Comparison of ENCODE assay signal across 8 mouse cellular contexts in genomic region chr10:79822372-79822771, GRCm38 (mm10). TPM values are rescaled to one million over a fixed set of nuclear protein-coding genes. Genes with fewer than 3 reads are reported as not detected.
DNase-seq lines count a peak whose midpoint lies in the region; ATAC-seq lines count a peak whose summit lies in the region.

No protein-coding gene starts in this region.

- peak overlapping the region; percentile 68 for H3K27ac ChIP-seq in embryonic facial prominence, embryonic 13.5 days
- no peak overlapping the region for H3K27ac ChIP-seq in hindbrain, embryonic 15.5 days (replicated peaks)
- no peak overlapping the region for H3K27ac ChIP-seq in limb, embryonic 13.5 days
- no peak overlapping the region for H3K27ac ChIP-seq in midbrain, embryonic 11.5 days (ENCODE audit: low read depth, low read length)

- H3K4me3 ChIP-seq in embryonic facial prominence, embryonic 13.5 days = peak overlapping the region; percentile 4; the same call in 1 of the 2 replicates
- H3K4me3 ChIP-seq in hindbrain, embryonic 15.5 days = no peak overlapping the region
- H3K4me3 ChIP-seq in limb, embryonic 13.5 days = no peak overlapping the region
- H3K4me3 ChIP-seq in midbrain, embryonic 11.5 days (ENCODE audit: low read depth, low read length) = no peak overlapping the region

- H3K4me1 ChIP-seq in embryonic facial prominence, embryonic 13.5 days = peaks cover 23% of the 10 kb centered on the region
- peaks cover 3% of the 10 kb centered on the region; the same call in 1 of the 2 replicates for H3K4me1 ChIP-seq in hindbrain, embryonic 15.5 days (replicated peaks)
- H3K4me1 ChIP-seq in limb, embryonic 13.5 days = peaks cover 21% of the 10 kb centered on the region
- no peaks in the 10 kb centered on the region for H3K4me1 ChIP-seq in midbrain, embryonic 11.5 days (ENCODE audit: control insufficient read depth, insufficient read depth, low read length)

- DNase-seq in midbrain, embryonic 11.5 days (ENCODE audit: low spot score, missing footprints) = no peak
- DNase-seq in layer of hippocampus, adult 8-10 months (ENCODE audit: low spot score in 2 of 2) = no peak
- DNase-seq in left cerebral cortex, adult 11 months (ENCODE audit: low spot score) = no peak
- DNase-seq in adrenal gland, postnatal 10 days = no peak
- no peak for DNase-seq in thymus, postnatal 10 days (ENCODE audit: low spot score in 2 of 2)

- ATAC-seq in embryonic facial prominence, embryonic 13.5 days (ENCODE audit: insufficient number of reproducible peaks, insufficient read depth, low FRiP score, low TSS enrichment, low read depth) = peak; percentile 49; the same call in 1 of the 2 replicates
- no peak for ATAC-seq in hindbrain, embryonic 15.5 days (ENCODE audit: low FRiP score, low read depth)
- ATAC-seq in limb, embryonic 13.5 days (ENCODE audit: low FRiP score, low read depth) = peak; percentile 17; the same call in 1 of the 2 replicates
- ATAC-seq in midbrain, embryonic 11.5 days (ENCODE audit: low FRiP score) = no peak

- no peaks in the 10 kb centered on the region for H3K9me3 ChIP-seq in embryonic facial prominence, embryonic 13.5 days
- H3K9me3 ChIP-seq in hindbrain, embryonic 15.5 days = no peaks in the 10 kb centered on the region
- H3K9me3 ChIP-seq in limb, embryonic 13.5 days = no peaks in the 10 kb centered on the region
- no peaks in the 10 kb centered on the region for H3K9me3 ChIP-seq in midbrain, embryonic 11.5 days (ENCODE audit: control insufficient read depth, low read length)

- H3K27me3 ChIP-seq in embryonic facial prominence, embryonic 13.5 days = no peaks in the 10 kb centered on the region
- H3K27me3 ChIP-seq in hindbrain, embryonic 15.5 days = no peaks in the 10 kb centered on the region
- no peaks in the 10 kb centered on the region for H3K27me3 ChIP-seq in limb, embryonic 13.5 days
- no peaks in the 10 kb centered on the region for H3K27me3 ChIP-seq in midbrain, embryonic 11.5 days (ENCODE audit: control insufficient read depth, insufficient read depth, low read length)

- peak overlapping the region; percentile 61 for H3K9ac ChIP-seq in embryonic facial prominence, embryonic 13.5 days
- 0 out of 2 replicates have a peak overlapping the region, but pooled peaks have one; percentile 1 for H3K9ac ChIP-seq in hindbrain, embryonic 15.5 days
- peak overlapping the region; percentile 58 for H3K9ac ChIP-seq in limb, embryonic 13.5 days
- H3K9ac ChIP-seq in midbrain, embryonic 11.5 days (ENCODE audit: low read length) = 0 out of 2 replicates have a peak overlapping the region, but pooled peaks have one; percentile 12

- 22% methylated on average over 17 of the region's 17 CpGs for WGBS in embryonic facial prominence, embryonic 13.5 days
- 32% methylated on average over 17 of the region's 17 CpGs for WGBS in hindbrain, embryonic 15.5 days
- WGBS in limb, embryonic 13.5 days = 31% methylated on average over 17 of the region's 17 CpGs
- WGBS in midbrain, embryonic 11.5 days = 31% methylated on average over 17 of the region's 17 CpGs

- H3K36me3 ChIP-seq in embryonic facial prominence, embryonic 13.5 days = peaks cover 28% of the 10 kb centered on the region
- peaks cover 27% of the 10 kb centered on the region for H3K36me3 ChIP-seq in hindbrain, embryonic 15.5 days
- peaks cover 25% of the 10 kb centered on the region for H3K36me3 ChIP-seq in limb, embryonic 13.5 days
- H3K36me3 ChIP-seq in midbrain, embryonic 11.5 days (ENCODE audit: control insufficient read depth, insufficient read depth, low read length) = peaks cover 10% of the 10 kb centered on the region

- H3K4me2 ChIP-seq in embryonic facial prominence, embryonic 13.5 days = peak overlapping the region; percentile 46
- no peak overlapping the region for H3K4me2 ChIP-seq in hindbrain, embryonic 15.5 days
- H3K4me2 ChIP-seq in limb, embryonic 13.5 days (replicated peaks) = peak overlapping the region; percentile 45
- no peak overlapping the region for H3K4me2 ChIP-seq in midbrain, embryonic 11.5 days

RNA-seq across cellular contexts. Expression of gene Misp, which starts 1.6 kb away (rescaled TPM):
- polyA plus RNA-seq in embryonic facial prominence, embryonic 13.5 days (2015; fragmentation: Nextera tagmentation; extraction: Ambion mirVana) = 2.5 and 5.2 TPM in 2 replicates
- 0.49 and 0.92 TPM in 2 replicates for polyA plus RNA-seq in hindbrain, embryonic 15.5 days (2015; fragmentation: Nextera tagmentation; extraction: Ambion mirVana)
- polyA plus RNA-seq in limb, embryonic 13.5 days (2015; fragmentation: Nextera tagmentation; extraction: Ambion mirVana) = 0.90 and 1.4 TPM in 2 replicates
- polyA plus RNA-seq in midbrain, embryonic 11.5 days (2014; fragmentation: Nextera tagmentation; extraction: Ambion mirVana) = 0.41 TPM in 1 of 2 replicates, not detected in the other
- 1 to 10 TPM in 2 of 4 experiments, not detected in 2; 1.6 to 1.9 TPM for total RNA-seq in layer of hippocampus, adult 8-10 months (2022)
- total RNA-seq in adrenal gland, postnatal 10 days (2021) = under 1 TPM in 1 of 2 experiments, not detected in 1; 0.27 TPM

RNA-seq across cellular contexts. Expression of gene Palm, which starts 29.0 kb away (rescaled TPM):
- polyA plus RNA-seq in embryonic facial prominence, embryonic 13.5 days (2015; fragmentation: Nextera tagmentation; extraction: Ambion mirVana) = 105 and 112 TPM in 2 replicates
- 277 and 303 TPM in 2 replicates for polyA plus RNA-seq in hindbrain, embryonic 15.5 days (2015; fragmentation: Nextera tagmentation; extraction: Ambion mirVana)
- polyA plus RNA-seq in limb, embryonic 13.5 days (2015; fragmentation: Nextera tagmentation; extraction: Ambion mirVana) = 101 TPM in 2 replicates
- 109 and 129 TPM in 2 replicates for polyA plus RNA-seq in midbrain, embryonic 11.5 days (2014; fragmentation: Nextera tagmentation; extraction: Ambion mirVana)
- 100 to 1,000 TPM; 244 to 264 (median 260) TPM for total RNA-seq in layer of hippocampus, adult 8-10 months (2022)
- total RNA-seq in adrenal gland, postnatal 10 days (2021) = 10 to 100 TPM; 69.6 to 80.2 TPM

RNA-seq across cellular contexts. Expression of gene Prss57, which starts 31.6 kb away (rescaled TPM):
- not detected in 2 replicates for polyA plus RNA-seq in embryonic facial prominence, embryonic 13.5 days (2015; fragmentation: Nextera tagmentation; extraction: Ambion mirVana)
- polyA plus RNA-seq in hindbrain, embryonic 15.5 days (2015; fragmentation: Nextera tagmentation; extraction: Ambion mirVana) = 0.27 and 0.28 TPM in 2 replicates
- 0.11 TPM in 1 of 2 replicates, not detected in the other for polyA plus RNA-seq in limb, embryonic 13.5 days (2015; fragmentation: Nextera tagmentation; extraction: Ambion mirVana)
- 0.10 and 0.40 TPM in 2 replicates for polyA plus RNA-seq in midbrain, embryonic 11.5 days (2014; fragmentation: Nextera tagmentation; extraction: Ambion mirVana)
- under 1 TPM in 3 of 4 experiments, not detected in 1; 0.43 to 0.83 (median 0.50) TPM for total RNA-seq in layer of hippocampus, adult 8-10 months (2022)
- under 1 TPM; 0.09 to 0.21 TPM for total RNA-seq in adrenal gland, postnatal 10 days (2021)

RNA-seq across cellular contexts. Expression of gene Ptbp1, which starts 31.9 kb away (rescaled TPM):
- 386 and 390 TPM in 2 replicates for polyA plus RNA-seq in embryonic facial prominence, embryonic 13.5 days (2015; fragmentation: Nextera tagmentation; extraction: Ambion mirVana)
- 74.8 and 77.1 TPM in 2 replicates for polyA plus RNA-seq in hindbrain, embryonic 15.5 days (2015; fragmentation: Nextera tagmentation; extraction: Ambion mirVana)
- 347 and 366 TPM in 2 replicates for polyA plus RNA-seq in limb, embryonic 13.5 days (2015; fragmentation: Nextera tagmentation; extraction: Ambion mirVana)
- polyA plus RNA-seq in midbrain, embryonic 11.5 days (2014; fragmentation: Nextera tagmentation; extraction: Ambion mirVana) = 147 and 176 TPM in 2 replicates
- 10 to 100 TPM; 67.7 to 76.4 (median 73.7) TPM for total RNA-seq in layer of hippocampus, adult 8-10 months (2022)
- 100 to 1,000 TPM; 267 to 270 TPM for total RNA-seq in adrenal gland, postnatal 10 days (2021)

RNA-seq across cellular contexts. Expression of gene Fstl3, which starts 45.3 kb away (rescaled TPM):
- polyA plus RNA-seq in embryonic facial prominence, embryonic 13.5 days (2015; fragmentation: Nextera tagmentation; extraction: Ambion mirVana) = 7.5 and 8.3 TPM in 2 replicates
- 2.3 and 2.5 TPM in 2 replicates for polyA plus RNA-seq in hindbrain, embryonic 15.5 days (2015; fragmentation: Nextera tagmentation; extraction: Ambion mirVana)
- 7.0 and 7.8 TPM in 2 replicates for polyA plus RNA-seq in limb, embryonic 13.5 days (2015; fragmentation: Nextera tagmentation; extraction: Ambion mirVana)
- polyA plus RNA-seq in midbrain, embryonic 11.5 days (2014; fragmentation: Nextera tagmentation; extraction: Ambion mirVana) = 0.60 and 1.2 TPM in 2 replicates
- 1 to 10 TPM; 2.2 to 2.9 (median 2.4) TPM for total RNA-seq in layer of hippocampus, adult 8-10 months (2022)
- total RNA-seq in adrenal gland, postnatal 10 days (2021) = 1 to 10 TPM; 5.5 to 5.7 TPM

Comparison
In these comparisons a context has a peak if more than half of its experiments do, and no peak if none do; other contexts are left out.
1. ATAC-seq: peak in embryonic facial prominence, embryonic 13.5 days (single experiment) and limb, embryonic 13.5 days (single experiment); none in hindbrain, embryonic 15.5 days (single experiment) and midbrain, embryonic 11.5 days (single experiment).
2. H3K4me2 ChIP-seq: peak in embryonic facial prominence, embryonic 13.5 days (single experiment) and limb, embryonic 13.5 days (single experiment); none in hindbrain, embryonic 15.5 days (single experiment) and midbrain, embryonic 11.5 days (single experiment).
3. H3K9ac ChIP-seq: peak in every context shown above with its lines; median percentile 61 in embryonic facial prominence, embryonic 13.5 days; 58 in limb, embryonic 13.5 days; 12 in midbrain, embryonic 11.5 days; 1 in hindbrain, embryonic 15.5 days.